Mouse (Mus musculus) skeletal muscle tissue, adult 2 months (tissue): ENCODE data around the gene Cox7a2l.

Source experiments
- DNase-seq: peaks from one replicate; pipeline ENCODE4 v3.0.0-alpha.2; 2012; ENCODE audit warnings: low read depth, low spot score

Gene Cox7a2l

DNA sequence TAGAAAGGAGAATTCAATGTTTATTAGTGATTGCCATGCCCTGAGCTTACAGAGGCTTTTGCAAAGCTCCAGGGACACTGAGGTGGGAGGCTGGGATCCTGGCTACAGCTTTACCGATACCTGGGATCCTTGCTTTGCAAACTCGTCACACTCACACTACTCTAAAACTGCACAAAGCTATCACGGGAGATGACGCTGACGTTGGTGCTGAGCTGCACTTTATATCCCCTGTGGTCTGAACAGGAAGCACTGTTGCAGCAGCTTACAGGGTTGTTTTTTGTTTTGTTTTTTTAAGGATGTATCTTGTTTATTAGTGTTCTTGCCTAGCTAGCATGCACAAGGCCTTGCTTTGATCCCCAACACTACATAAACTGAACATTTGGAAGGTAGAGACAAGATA lies 63.5 kb downstream of the Cox7a2l start:
- no peak for DNase-seq

DNA sequence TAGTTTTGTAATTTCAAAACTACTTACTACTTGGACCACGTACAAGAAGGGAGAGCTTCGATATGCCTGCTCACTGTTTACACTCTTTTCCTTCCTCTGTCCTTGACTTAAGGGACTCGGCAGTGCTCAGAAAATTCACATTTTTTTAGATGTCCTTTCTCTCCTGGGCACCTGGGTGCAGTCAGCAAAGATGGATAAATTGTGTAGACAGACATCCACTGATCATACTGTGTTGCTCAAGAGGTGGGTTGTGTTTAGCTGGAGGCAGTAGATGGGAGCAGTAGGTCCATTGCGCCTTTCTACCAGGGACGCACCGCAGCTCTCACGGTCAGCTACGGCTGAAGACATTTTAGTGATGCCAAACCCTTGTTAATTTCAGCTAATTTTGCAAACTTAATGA lies 64.7 kb downstream of the Cox7a2l start:
- DNase-seq: no peak
